Mouse (Mus musculus) liver, embryonic 13.5 days (tissue): Measurements from ENCODE around the gene Zfp473. TPM values are rescaled to one million over a fixed set of nuclear protein-coding genes. Genes with fewer than 3 reads are reported as not detected.
A peak's percentile ranks its signal among the peaks of the same experiment; 100 is the strongest.
"Not testable (repeated sequence)": the region's sequence is repeated elsewhere in the genome, so short reads cannot be mapped to it uniquely, and the experiment has no call there.

Source experiments
- ATAC-seq: fragments of 200-750 bp; cut with Nextera tagmentation; 2 replicates; pipeline ENCODE4 v1.8.0; 2017; ENCODE audit warnings: low read depth, mild to moderate bottlenecking, moderate number of reproducible peaks, moderate library complexity
- DNase-seq: peaks from one replicate; pipeline ENCODE4 v3.0.0; 2022
- H3K27ac ChIP-seq: fragments of 300-500 bp; sonication (generic); 2 replicates; pipeline ENCODE4 v1.5.1; 2015; ENCODE audit warnings: moderate library complexity, mild to moderate bottlenecking, inconsistent platforms
- H3K27me3 ChIP-seq: fragments of 300-500 bp; sonication (generic); 2 replicates; pipeline ENCODE4 v1.6.1; 2015; ENCODE audit warnings: mild to moderate bottlenecking, inconsistent platforms
- H3K36me3 ChIP-seq: fragments of 300-500 bp; sonication (generic); 2 replicates; pipeline ENCODE4 v1.6.1; 2015; ENCODE audit warnings: mild to moderate bottlenecking, inconsistent platforms
- H3K4me1 ChIP-seq: fragments of 300-500 bp; sonication (generic); replicated peaks from 2 replicates; pipeline ENCODE4 v1.6.1; 2015; ENCODE audit warnings: inconsistent platforms
- H3K4me2 ChIP-seq: fragments of 300-500 bp; sonication (generic); 2 replicates; pipeline ENCODE4 v1.6.1; 2015; ENCODE audit warnings: inconsistent platforms, mild to moderate bottlenecking, moderate library complexity
- H3K4me3 ChIP-seq: fragments of 300-500 bp; sonication (generic); replicated peaks from 2 replicates; pipeline ENCODE4 v1.5.1; 2015; ENCODE audit warnings: mild to moderate bottlenecking, inconsistent platforms
- H3K9ac ChIP-seq: fragments of 300-500 bp; sonication (generic); 2 replicates; pipeline ENCODE4 v1.6.1; 2015; ENCODE audit warnings: mild to moderate bottlenecking, inconsistent platforms
- H3K9me3 ChIP-seq: fragments of 300-500 bp; sonication (generic); replicated peaks from 2 replicates; pipeline ENCODE4 v1.6.1; 2016; ENCODE audit warnings: inconsistent platforms
- WGBS: fragments of 180-500 bp; shearing (Covaris S2); methylation state at CpG from one replicate; pipeline ENCODE4 v1.1.7; 2015; ENCODE audit not compliant: insufficient replicate concordance; 5-methylcytosine and 5-hydroxymethylcytosine counted together
- polyA plus RNA-seq: library from polyadenylated mRNA; unstranded; fragments of >200 nt; fragmentation: Nextera tagmentation; extraction: Ambion mirVana; gene quantifications from 2 replicates; pipeline ENCODE4 v1.2.1, GENCODE M21; 2015

Zfp473 gene
- polyA plus RNA-seq, 1 experiment from 2014 or later = 0.99 TPM

GRCm38 (mm10) chr7:44709881-44710280 is 41.0 kb downstream of the Zfp473 start:
- Histone ChIP-seq H3K4me2 (no peak overlapping the region), H3K27me3 (no peaks in the 10 kb centered on the region), H3K27ac (no peak overlapping the region), H3K4me1 (no peaks in the 10 kb centered on the region), H3K9me3 (no peaks in the 10 kb centered on the region; the same call in 1 of the 2 replicates), H3K4me3 (no peak overlapping the region), H3K9ac (no peak overlapping the region), H3K36me3 (no peaks in the 10 kb centered on the region)
- 68% methylated on average over 5 of the region's 5 CpGs for WGBS
- ATAC-seq = no peak
- DNase-seq = no peak

GRCm38 (mm10) chr7:44708574-44708973 is 42.3 kb downstream of the Zfp473 start, which contains the start of gene Izumo2:
Gene Izumo2 (plus strand): TSS chr7:44708742.
- WGBS = 65% methylated on average over 14 of the region's 14 CpGs

GRCm38 (mm10) chr7:44708093-44708492 is 42.8 kb downstream of the Zfp473 start:
- not testable (repeated sequence) for H3K9ac ChIP-seq, H3K4me2 ChIP-seq, H3K27ac ChIP-seq, H3K27me3 ChIP-seq, H3K4me3 ChIP-seq, DNase-seq, ATAC-seq, H3K36me3 ChIP-seq, H3K9me3 ChIP-seq, H3K4me1 ChIP-seq
- 76% methylated on average over 6 of the region's 6 CpGs for WGBS

More at GRCm38 (mm10) chr7:44708574-44708973, 42.3 kb downstream of the Zfp473 start, which contains the start of gene Izumo2:
- DNase-seq = no peak
- no peak within 1 kb of the TSS for H3K9ac ChIP-seq
- H3K36me3 ChIP-seq = no peaks in the 10 kb centered on the region
- no peaks in the 10 kb centered on the region for H3K4me1 ChIP-seq
- ATAC-seq = no peak
- H3K27ac ChIP-seq = no peak within 1 kb of the TSS
- no peaks in the 10 kb centered on the region; the same call in 1 of the 2 replicates for H3K9me3 ChIP-seq
- no peak within 1 kb of the TSS for H3K4me2 ChIP-seq
- H3K27me3 ChIP-seq = no peaks in the 10 kb centered on the region
- no peak within 1 kb of the TSS for H3K4me3 ChIP-seq

GRCm38 (mm10) chr7:44707169-44707675 is 43.6 kb downstream of the Zfp473 start:
- no peaks in the 10 kb centered on the region for H3K36me3 ChIP-seq
- no peak for DNase-seq
- no peak overlapping the region for H3K9ac ChIP-seq
- ATAC-seq = no peak
- 62% methylated on average over 5 of the region's 5 CpGs for WGBS
- H3K9me3 ChIP-seq = no peaks in the 10 kb centered on the region; the same call in 1 of the 2 replicates
- no peak overlapping the region for H3K4me2 ChIP-seq
- H3K4me1 ChIP-seq = no peaks in the 10 kb centered on the region
- H3K27ac ChIP-seq = no peak overlapping the region
- no peaks in the 10 kb centered on the region for H3K27me3 ChIP-seq
- no peak overlapping the region for H3K4me3 ChIP-seq

- Histone ChIP-seq H3K9me3 (no peaks in the 10 kb centered on the region; the same call in 1 of the 2 replicates), H3K36me3 (no peaks in the 10 kb centered on the region), H3K4me2 (no peak overlapping the region), H3K4me3 (no peak overlapping the region), H3K27me3 (no peaks in the 10 kb centered on the region), H3K9ac (no peak overlapping the region), H3K27ac (no peak overlapping the region), H3K4me1 (no peaks in the 10 kb centered on the region)
- no peak for DNase-seq
- no peak for ATAC-seq
Observed at GRCm38 (mm10) chr7:44706322-44706721, 44.5 kb downstream of the Zfp473 start.

GRCm38 (mm10) chr7:44705086-44705485 is 45.8 kb downstream of the Zfp473 start:
- Histone ChIP-seq H3K4me1 (no peaks in the 10 kb centered on the region), H3K4me3 (no peak overlapping the region), H3K27ac (no peak overlapping the region), H3K9ac (no peak overlapping the region), H3K27me3 (no peaks in the 10 kb centered on the region), H3K4me2 (no peak overlapping the region), H3K9me3 (no peaks in the 10 kb centered on the region; the same call in 1 of the 2 replicates), H3K36me3 (no peaks in the 10 kb centered on the region)
- no peak for DNase-seq
- ATAC-seq = no peak
- 61% methylated on average over 4 of the region's 4 CpGs for WGBS

- no peaks in the 10 kb centered on the region for H3K27me3 ChIP-seq
- H3K27ac ChIP-seq = no peak overlapping the region
- no peaks in the 10 kb centered on the region; the same call in 1 of the 2 replicates for H3K9me3 ChIP-seq
- no peak for DNase-seq
- no peak overlapping the region for H3K4me3 ChIP-seq
- no peaks in the 10 kb centered on the region for H3K4me1 ChIP-seq
- 47% methylated on average over 3 of the region's 3 CpGs for WGBS
- no peaks in the 10 kb centered on the region for H3K36me3 ChIP-seq
- H3K4me2 ChIP-seq = no peak overlapping the region
- H3K9ac ChIP-seq = no peak overlapping the region
- ATAC-seq = no peak
Observed at GRCm38 (mm10) chr7:44704363-44704762, 46.5 kb downstream of the Zfp473 start.

GRCm38 (mm10) chr7:44702985-44703384 is 47.9 kb downstream of the Zfp473 start:
- no peak overlapping the region for H3K27ac ChIP-seq
- no peaks in the 10 kb centered on the region for H3K36me3 ChIP-seq
- ATAC-seq = no peak
- H3K4me3 ChIP-seq = no peak overlapping the region
- H3K27me3 ChIP-seq = no peaks in the 10 kb centered on the region
- 62% methylated on average over 8 of the region's 8 CpGs for WGBS
- no peak for DNase-seq
- no peaks in the 10 kb centered on the region; the same call in 1 of the 2 replicates for H3K9me3 ChIP-seq
- peaks cover 4% of the 10 kb centered on the region for H3K4me1 ChIP-seq
- H3K4me2 ChIP-seq = no peak overlapping the region
- H3K9ac ChIP-seq = no peak overlapping the region

- Histone ChIP-seq H3K27me3 (peaks cover 7% of the 10 kb centered on the region; the same call in 1 of the 2 replicates), H3K27ac (no peak overlapping the region), H3K9me3 (no peaks in the 10 kb centered on the region; the same call in 1 of the 2 replicates), H3K4me2 (no peak overlapping the region), H3K9ac (no peak overlapping the region), H3K36me3 (no peaks in the 10 kb centered on the region), H3K4me3 (no peak overlapping the region), H3K4me1 (peaks cover 14% of the 10 kb centered on the region)
- no peak for ATAC-seq
- 5% methylated on average over 6 of the region's 6 CpGs for WGBS
- no peak for DNase-seq
Observed at GRCm38 (mm10) chr7:44701921-44702320, 48.9 kb downstream of the Zfp473 start.

GRCm38 (mm10) chr7:44697980-44698379 is 52.9 kb downstream of the Zfp473 start:
- DNase-seq (no peak), ATAC-seq (no peak)
- Histone ChIP-seq H3K4me1 (peaks cover 14% of the 10 kb centered on the region), H3K4me3 (no peak overlapping the region), H3K27me3 (peaks cover 11% of the 10 kb centered on the region; the same call in 1 of the 2 replicates), H3K9ac (no peak overlapping the region), H3K36me3 (no peaks in the 10 kb centered on the region), H3K27ac (no peak overlapping the region), H3K4me2 (0 out of 2 replicates have a peak overlapping the region, but pooled peaks have one; percentile 8), H3K9me3 (no peaks in the 10 kb centered on the region)
- WGBS = 23% methylated on average over 7 of the region's 7 CpGs

GRCm38 (mm10) chr7:44697191-44697710 is 53.6 kb downstream of the Zfp473 start:
- Histone ChIP-seq H3K9me3 (no peaks in the 10 kb centered on the region), H3K4me1 (peaks cover 14% of the 10 kb centered on the region), H3K36me3 (no peaks in the 10 kb centered on the region), H3K4me3 (no peak overlapping the region), H3K27ac (no peak overlapping the region), H3K9ac (no peak overlapping the region), H3K27me3 (peaks cover 11% of the 10 kb centered on the region; the same call in 1 of the 2 replicates), H3K4me2 (no peak overlapping the region)
- DNase-seq (no peak), ATAC-seq (no peak)
- WGBS = 16% methylated on average over 20 of the region's 20 CpGs

GRCm38 (mm10) chr7:44695223-44695622 is 55.6 kb downstream of the Zfp473 start:
- Histone ChIP-seq H3K27ac (no peak overlapping the region), H3K27me3 (peaks cover 11% of the 10 kb centered on the region; the same call in 1 of the 2 replicates), H3K36me3 (no peaks in the 10 kb centered on the region), H3K9me3 (no peaks in the 10 kb centered on the region), H3K9ac (no peak overlapping the region), H3K4me3 (no peak overlapping the region), H3K4me1 (peaks cover 14% of the 10 kb centered on the region), H3K4me2 (no peak overlapping the region)
- DNase-seq (no peak), ATAC-seq (no peak)
- WGBS = 64% methylated on average over 4 of the region's 4 CpGs
